Mouse (Mus musculus): ENCODE measurements around the gene Tinf2.

Gene Tinf2

GRCm38 (mm10) chr14:55635523-55636007 is 46.1 kb downstream of the Tinf2 start, which contains the start of gene Ipo4:
Gene Ipo4, minus strand, starts transcription at chr14:55635957.
- under 1% methylated on average over 33 of the region's 33 CpGs for WGBS

- WGBS, result 3% methylated on average over 23 of the region's 23 CpGs
Measured at GRCm38 (mm10) chr14:55634874-55635522, 46.6 kb downstream of the Tinf2 start.

- 42% methylated on average over 5 of the region's 5 CpGs for WGBS
Measured at GRCm38 (mm10) chr14:55629312-55629711, 52.3 kb downstream of the Tinf2 start.

GRCm38 (mm10) chr14:55628077-55628827 is 53.4 kb downstream of the Tinf2 start:
- WGBS, result 92% methylated on average over 27 of the region's 27 CpGs
